Mouse (Mus musculus) intestine, embryonic 14.5 days (tissue): ENCODE measurements around the gene Isg20l2. TPM values are rescaled to one million over a fixed set of nuclear protein-coding genes. Genes with fewer than 3 reads are reported as not detected.

Experiments
- ATAC-seq: fragments of 200-750 bp; cut with Nextera tagmentation; replicated peaks from 2 replicates; pipeline ENCODE4 v1.8.0; 2017; ENCODE audit warnings: low read depth, moderate number of reproducible peaks, moderate TSS enrichment, moderate library complexity; ENCODE audit not compliant: low FRiP score, low TSS enrichment
- DNase-seq: peaks from one replicate; pipeline ENCODE4 v3.0.0-alpha.2; 2018; ENCODE audit warnings: low spot score
- H3K27ac ChIP-seq: fragments of 300-500 bp; sonication (generic); 2 replicates; pipeline ENCODE4 v1.5.1; 2014; ENCODE audit warnings: low read depth, mild to moderate bottlenecking, control low read depth
- H3K27me3 ChIP-seq: fragments of 300-500 bp; sonication (generic); replicated peaks from 2 replicates; pipeline ENCODE4 v1.6.1; 2014; ENCODE audit warnings: low read length, control low read depth; ENCODE audit not compliant: control insufficient read depth, insufficient read depth
- H3K36me3 ChIP-seq: fragments of 300-500 bp; sonication (generic); 2 replicates; pipeline ENCODE4 v1.6.1; 2014; ENCODE audit warnings: low read length, control low read depth; ENCODE audit not compliant: control insufficient read depth, insufficient read depth
- H3K4me1 ChIP-seq: fragments of 300-500 bp; sonication (generic); replicated peaks from 2 replicates; pipeline ENCODE4 v1.6.1; 2014; ENCODE audit warnings: low read length, control low read depth, mixed read lengths; ENCODE audit not compliant: control insufficient read depth, insufficient read depth
- H3K4me2 ChIP-seq: fragments of 300-500 bp; sonication (generic); 2 replicates; pipeline ENCODE4 v1.6.1; 2014; ENCODE audit warnings: low read length
- H3K4me3 ChIP-seq: fragments of 300-500 bp; sonication (generic); 2 replicates; pipeline ENCODE4 v1.5.1; 2014; ENCODE audit warnings: low read depth, low read length, control low read depth, mixed read lengths
- H3K9ac ChIP-seq: fragments of 300-500 bp; sonication (generic); 2 replicates; pipeline ENCODE4 v1.6.1; 2014; ENCODE audit warnings: mild to moderate bottlenecking, low read length
- H3K9me3 ChIP-seq: fragments of 300-500 bp; sonication (generic); 2 replicates; pipeline ENCODE4 v1.6.1; 2016; ENCODE audit warnings: low read length, control low read depth; ENCODE audit not compliant: control insufficient read depth
- WGBS: fragments of 180-500 bp; shearing (Covaris S2); extraction: QIAGEN DNeasy Blood & Tissue Kit; methylation state at CpG from one replicate; pipeline ENCODE4 v1.1.7; 2014; 5-methylcytosine and 5-hydroxymethylcytosine counted together
- polyA plus RNA-seq: library from polyadenylated mRNA; unstranded; fragments of >200 nt; fragmentation: Nextera tagmentation; extraction: Ambion mirVana; gene quantifications from 2 replicates; pipeline ENCODE4 v1.2.1, GENCODE M21; 2014

Gene Isg20l2
- polyA plus RNA-seq, 1 experiment from 2014 or later = 32.8 TPM

- Histone ChIP-seq H3K27me3 (peaks cover 27% of the 10 kb centered on the region), H3K9me3 (no peaks in the 10 kb centered on the region), H3K36me3 (peaks cover 5% of the 10 kb centered on the region), H3K4me1 (peaks cover 41% of the 10 kb centered on the region), H3K4me3 (peak overlapping the region; percentile 20), H3K9ac (peak overlapping the region; percentile 36; the same call in 1 of the 2 replicates), H3K27ac (no peak overlapping the region), H3K4me2 (peak overlapping the region; percentile 63)
- WGBS = 5% methylated on average over 26 of the region's 26 CpGs
- peak; percentile 9; the same call in 1 of the 2 replicates for ATAC-seq
- DNase-seq = peak; percentile 77
These were observed 17.1 kb downstream of the Isg20l2 start for GRCm38 (mm10) chr3:87947056-87947810.

- Histone ChIP-seq H3K4me2 (peak overlapping the region; percentile 63), H3K4me3 (peak overlapping the region; percentile 20), H3K9me3 (no peaks in the 10 kb centered on the region), H3K27ac (no peak overlapping the region), H3K36me3 (no peaks in the 10 kb centered on the region), H3K9ac (peak overlapping the region; percentile 36; the same call in 1 of the 2 replicates), H3K27me3 (peaks cover 27% of the 10 kb centered on the region), H3K4me1 (peaks cover 46% of the 10 kb centered on the region)
- ATAC-seq (no peak), DNase-seq (peak; percentile 66)
- WGBS = 1% methylated on average over 16 of the region's 17 CpGs
These were observed 17.7 kb downstream of the Isg20l2 start for GRCm38 (mm10) chr3:87947811-87948199.

- peak within 1 kb of the TSS; percentile 36; the same call in 1 of the 2 replicates for H3K9ac ChIP-seq
- no peak; the same call in 1 of the 2 replicates for ATAC-seq
- H3K4me1 ChIP-seq = peaks cover 50% of the 10 kb centered on the region
- no peaks in the 10 kb centered on the region for H3K36me3 ChIP-seq
- WGBS = 4% methylated on average over 35 of the region's 35 CpGs
- H3K27ac ChIP-seq = no peak within 1 kb of the TSS
- H3K27me3 ChIP-seq = peaks cover 27% of the 10 kb centered on the region
- peak within 1 kb of the TSS; percentile 63 for H3K4me2 ChIP-seq
- peak; percentile 72 for DNase-seq
- H3K9me3 ChIP-seq = no peaks in the 10 kb centered on the region
- peak within 1 kb of the TSS; percentile 20 for H3K4me3 ChIP-seq
These were observed 18.5 kb downstream of the Isg20l2 start, which contains the start of gene Crabp2 for GRCm38 (mm10) chr3:87948378-87949265. Gene Crabp2 (plus strand): TSS chr3:87948666.

- peaks cover 50% of the 10 kb centered on the region for H3K4me1 ChIP-seq
- no peaks in the 10 kb centered on the region for H3K9me3 ChIP-seq
- H3K9ac ChIP-seq = no peak overlapping the region
- no peak for DNase-seq
- WGBS = 21% methylated on average over 16 of the region's 16 CpGs
- H3K36me3 ChIP-seq = no peaks in the 10 kb centered on the region
- peak overlapping the region; percentile 63 for H3K4me2 ChIP-seq
- no peak for ATAC-seq
- peak overlapping the region; percentile 10; the same call in 1 of the 2 replicates for H3K4me3 ChIP-seq
- peaks cover 27% of the 10 kb centered on the region for H3K27me3 ChIP-seq
- no peak overlapping the region for H3K27ac ChIP-seq
These were observed 19.3 kb downstream of the Isg20l2 start for GRCm38 (mm10) chr3:87949266-87949954.

GRCm38 (mm10) chr3:87949955-87950515 lies 19.9 kb downstream of the Isg20l2 start:
- H3K27me3 ChIP-seq = peaks cover 27% of the 10 kb centered on the region
- H3K9me3 ChIP-seq = no peaks in the 10 kb centered on the region
- no peak for ATAC-seq
- peak overlapping the region; percentile 63 for H3K4me2 ChIP-seq
- H3K4me1 ChIP-seq = peaks cover 50% of the 10 kb centered on the region
- no peak overlapping the region for H3K27ac ChIP-seq
- 0 out of 2 replicates have a peak overlapping the region, but pooled peaks have one; percentile 10 for H3K4me3 ChIP-seq
- no peak overlapping the region for H3K9ac ChIP-seq
- no peaks in the 10 kb centered on the region for H3K36me3 ChIP-seq
- 17% methylated on average over 13 of the region's 13 CpGs for WGBS
- no peak for DNase-seq

- Histone ChIP-seq H3K27ac (peak overlapping the region; percentile 54; the same call in 1 of the 2 replicates), H3K36me3 (no peaks in the 10 kb centered on the region), H3K4me1 (peaks cover 42% of the 10 kb centered on the region), H3K4me3 (peak overlapping the region; percentile 32), H3K9me3 (no peaks in the 10 kb centered on the region), H3K9ac (peak overlapping the region; percentile 38), H3K27me3 (peaks cover 27% of the 10 kb centered on the region), H3K4me2 (peak overlapping the region; percentile 54)
- DNase-seq (no peak), ATAC-seq (no peak)
- WGBS = 21% methylated on average over 12 of the region's 12 CpGs
These were observed 21.8 kb downstream of the Isg20l2 start for GRCm38 (mm10) chr3:87951946-87952345.

- WGBS = 11% methylated on average over 5 of the region's 5 CpGs
- Histone ChIP-seq H3K27ac (peak overlapping the region; percentile 54), H3K27me3 (peaks cover 27% of the 10 kb centered on the region), H3K4me3 (peak overlapping the region; percentile 32), H3K36me3 (no peaks in the 10 kb centered on the region), H3K4me2 (peak overlapping the region; percentile 54), H3K9me3 (no peaks in the 10 kb centered on the region), H3K9ac (peak overlapping the region; percentile 38), H3K4me1 (peaks cover 37% of the 10 kb centered on the region)
- ATAC-seq (peak; percentile 37; the same call in 1 of the 2 replicates), DNase-seq (peak; percentile 67)
These were observed 22.3 kb downstream of the Isg20l2 start for GRCm38 (mm10) chr3:87952440-87952839.

GRCm38 (mm10) chr3:87958056-87958455 lies 27.9 kb downstream of the Isg20l2 start:
- 23% methylated on average over 1 of the region's 1 CpGs for WGBS
- Histone ChIP-seq H3K4me1 (peaks cover 11% of the 10 kb centered on the region), H3K4me2 (no peak overlapping the region), H3K36me3 (no peaks in the 10 kb centered on the region), H3K27me3 (no peaks in the 10 kb centered on the region), H3K9ac (no peak overlapping the region), H3K4me3 (no peak overlapping the region), H3K9me3 (no peaks in the 10 kb centered on the region), H3K27ac (no peak overlapping the region)
- DNase-seq = no peak
- ATAC-seq = no peak
